Mouse (Mus musculus) CH12F3 (cell line): ENCODE measurements around the gene Pitpna.

Source experiments
- in situ Hi-C: fragments of 300-500 bp; cut with MboI; formaldehyde crosslinking; loops from 2 replicates; pipeline ENCODE4 v1.14.3; 2020; ENCODE audit warnings: low sequenced_read_pairs

Pitpna gene

DNA sequence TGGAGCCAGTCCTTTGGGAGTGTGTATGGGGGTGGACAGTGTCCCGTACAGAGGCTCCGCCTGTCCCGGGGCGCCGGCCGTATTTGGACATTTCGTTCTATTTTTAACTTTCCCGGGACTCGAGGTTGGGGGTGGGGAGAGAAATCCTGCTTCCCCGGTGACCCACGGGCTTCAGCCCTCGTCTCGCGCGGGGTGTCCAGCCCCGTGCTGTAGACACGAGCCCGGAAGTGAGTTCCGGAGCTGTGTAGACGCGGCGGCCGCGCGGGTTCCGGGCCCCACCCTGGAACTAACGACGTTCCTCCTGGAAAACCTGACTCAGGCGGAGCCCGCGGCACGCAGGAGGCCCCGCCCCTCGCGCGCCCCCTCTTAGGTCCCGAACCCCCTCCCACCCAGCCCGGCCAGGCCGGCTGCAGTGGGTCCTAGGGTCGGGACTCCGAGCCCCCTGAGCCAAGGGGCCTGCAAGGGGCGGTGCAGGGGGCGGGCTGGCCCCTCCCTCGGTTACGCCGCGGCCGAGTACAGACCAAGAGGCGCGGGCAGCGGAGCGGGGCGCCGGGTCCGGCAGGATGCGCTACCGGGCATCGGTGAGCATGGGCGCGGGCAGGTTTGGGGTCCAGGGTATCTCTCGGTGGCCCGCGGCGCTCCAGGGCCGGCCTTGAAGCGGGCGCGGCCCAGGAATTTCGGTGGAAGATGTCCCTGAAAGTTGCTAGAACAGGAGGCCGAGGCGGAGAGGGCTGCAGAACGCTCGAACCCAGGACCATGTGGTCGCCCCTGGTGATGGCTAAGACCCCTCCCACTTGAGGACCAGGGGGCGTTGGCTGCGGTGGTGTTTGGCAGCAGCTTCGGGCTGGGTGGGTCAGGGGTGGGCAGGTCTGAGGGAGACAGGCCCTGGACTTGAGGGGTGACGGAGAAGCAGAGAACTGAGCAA, 68.0 kb downstream of the Pitpna start:
- in situ Hi-C loops = no loop called here

DNA sequence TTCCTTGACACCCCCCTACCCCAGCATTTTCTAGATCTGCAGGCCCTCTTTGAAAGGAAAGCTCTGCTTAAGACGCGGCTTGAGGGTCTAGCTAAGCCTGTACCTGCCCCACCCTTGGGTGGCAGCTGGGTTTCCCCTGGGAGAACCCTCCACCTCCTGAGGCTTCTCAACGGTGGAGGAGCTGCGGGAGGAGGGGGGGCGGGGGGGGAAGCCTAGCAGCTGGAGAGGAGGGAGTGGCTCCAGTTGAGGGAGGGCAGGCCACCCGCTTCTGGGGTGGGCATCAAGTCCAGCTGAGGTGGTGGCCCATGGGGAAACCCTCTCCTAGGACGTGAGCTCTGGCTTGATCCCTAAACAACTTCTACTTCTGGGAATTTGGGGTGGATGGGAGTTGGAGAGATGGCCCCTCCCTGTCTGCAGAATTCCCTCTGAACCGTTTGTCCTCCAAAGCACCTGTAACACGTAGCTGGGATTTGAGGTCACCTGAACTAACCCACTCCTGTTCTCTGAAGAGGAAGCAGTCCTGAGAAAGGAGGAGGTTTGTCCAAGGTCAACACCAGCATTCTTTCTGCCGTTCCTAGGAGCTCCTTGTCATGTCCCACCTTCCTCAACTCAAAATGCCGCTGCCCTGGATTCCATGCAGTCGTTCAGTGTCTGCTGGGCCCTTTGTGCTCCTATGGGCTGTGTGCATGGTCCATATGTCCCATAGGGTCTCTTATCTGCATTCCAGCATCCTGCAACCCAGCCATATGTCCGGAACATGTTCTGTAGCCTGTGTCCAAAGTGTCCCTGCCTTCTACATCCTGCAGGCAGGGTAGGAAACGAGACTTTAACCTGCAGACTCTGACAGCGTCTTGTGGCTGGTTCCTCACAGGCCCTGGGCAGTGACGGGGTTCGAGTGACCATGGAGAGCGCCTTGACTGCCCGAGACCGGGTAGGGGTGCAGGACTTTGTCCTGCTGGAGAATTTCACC, 69.0 kb downstream of the Pitpna start:
- in situ Hi-C loops = no loop called here

DNA sequence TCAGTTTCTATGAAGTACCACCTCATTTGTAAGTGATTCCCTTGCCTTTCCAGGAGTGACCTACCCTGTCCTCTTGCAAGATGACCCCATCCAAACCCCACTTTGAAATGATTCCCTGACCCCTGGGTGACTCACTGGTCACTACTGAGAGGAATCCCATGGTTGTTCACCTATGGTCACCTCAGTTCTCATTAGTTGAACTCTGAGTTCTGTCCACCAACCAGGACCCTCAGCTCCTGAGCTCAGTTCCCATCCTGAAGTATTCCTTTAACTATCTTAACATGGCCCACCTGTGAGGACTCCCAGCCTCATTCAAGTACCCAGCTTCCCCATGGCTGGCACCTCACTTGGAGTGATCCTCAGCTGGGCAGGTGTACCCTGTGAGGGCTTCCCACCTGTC, 69.9 kb downstream of the Pitpna start:
- in situ Hi-C loops = no loop called here

DNA sequence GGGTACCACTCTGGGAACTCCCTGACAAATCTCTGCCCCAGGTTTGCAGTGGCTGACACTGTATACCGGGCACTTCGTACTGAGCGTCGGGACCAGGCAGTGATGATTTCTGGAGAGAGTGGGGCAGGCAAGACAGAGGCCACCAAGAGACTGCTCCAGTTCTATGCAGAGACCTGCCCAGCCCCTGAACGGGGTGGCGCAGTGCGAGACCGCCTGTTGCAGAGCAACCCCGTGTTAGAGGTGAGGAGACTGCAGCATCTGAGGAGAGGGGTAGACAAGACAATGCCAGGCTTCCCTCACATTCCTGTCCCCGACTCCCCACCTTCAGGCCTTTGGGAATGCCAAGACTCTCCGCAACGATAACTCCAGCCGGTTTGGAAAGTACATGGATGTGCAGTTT, 70.4 kb downstream of the Pitpna start:
- in situ Hi-C loops = no loop called here

DNA sequence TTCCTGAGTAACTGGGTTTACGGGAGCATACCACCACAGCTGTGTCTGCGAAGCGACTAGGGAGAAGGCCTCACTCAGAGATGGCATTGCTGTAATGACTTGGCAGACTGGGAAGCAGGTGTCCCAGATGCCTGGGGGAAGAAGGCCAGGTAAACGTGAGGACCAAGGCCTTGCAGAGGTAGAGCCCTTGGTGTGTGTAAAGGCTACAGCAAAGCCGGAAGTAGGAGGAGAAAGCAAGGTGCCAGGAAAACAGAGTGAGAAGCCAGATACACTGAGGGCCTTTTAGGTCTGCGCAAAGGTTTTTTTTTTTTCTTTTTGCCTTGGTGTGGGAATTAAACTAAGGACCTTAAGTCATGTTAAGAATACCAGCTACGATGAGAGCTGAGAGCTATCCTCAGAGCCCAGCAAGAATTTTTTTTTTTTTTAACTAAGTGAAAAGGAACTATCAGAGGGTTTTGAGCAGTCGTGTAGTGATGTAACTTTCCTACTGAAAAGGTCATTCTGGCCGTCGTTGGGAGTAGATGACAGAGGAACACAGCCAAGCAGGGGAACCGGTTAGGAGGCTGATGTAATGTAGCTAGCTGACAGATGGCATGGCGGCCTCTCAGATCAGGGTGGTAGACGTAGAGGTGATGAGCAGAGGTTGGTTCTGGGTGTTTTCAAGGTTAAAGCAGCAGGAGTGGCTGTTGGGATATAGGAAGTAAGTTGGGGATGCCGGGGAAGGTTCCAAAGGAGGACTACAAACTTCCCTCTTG, 71.3 kb downstream of the Pitpna start:
- in situ Hi-C loops = no loop called here

DNA sequence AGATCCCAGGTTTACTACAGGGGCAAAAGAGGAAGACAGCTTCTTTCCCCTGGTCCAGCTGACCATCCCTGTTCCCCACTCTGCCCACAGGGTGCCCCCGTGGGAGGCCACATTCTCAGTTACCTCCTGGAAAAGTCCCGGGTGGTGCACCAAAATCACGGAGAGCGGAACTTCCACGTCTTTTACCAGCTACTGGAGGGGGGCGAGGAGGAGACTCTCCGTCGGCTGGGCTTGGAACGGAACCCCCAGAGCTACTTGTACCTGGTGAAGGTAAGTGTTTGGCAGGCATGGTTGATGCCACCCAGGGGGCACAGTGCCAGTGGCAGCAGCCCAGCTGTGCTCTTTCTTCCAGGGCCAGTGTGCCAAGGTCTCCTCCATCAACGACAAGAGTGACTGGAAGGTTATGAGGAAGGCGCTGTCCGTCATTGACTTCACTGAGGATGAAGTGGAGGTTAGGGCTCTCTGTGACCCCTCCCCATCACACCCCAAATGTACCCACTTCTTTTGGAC, 72.2 kb downstream of the Pitpna start:
- in situ Hi-C loops = no loop called here

DNA sequence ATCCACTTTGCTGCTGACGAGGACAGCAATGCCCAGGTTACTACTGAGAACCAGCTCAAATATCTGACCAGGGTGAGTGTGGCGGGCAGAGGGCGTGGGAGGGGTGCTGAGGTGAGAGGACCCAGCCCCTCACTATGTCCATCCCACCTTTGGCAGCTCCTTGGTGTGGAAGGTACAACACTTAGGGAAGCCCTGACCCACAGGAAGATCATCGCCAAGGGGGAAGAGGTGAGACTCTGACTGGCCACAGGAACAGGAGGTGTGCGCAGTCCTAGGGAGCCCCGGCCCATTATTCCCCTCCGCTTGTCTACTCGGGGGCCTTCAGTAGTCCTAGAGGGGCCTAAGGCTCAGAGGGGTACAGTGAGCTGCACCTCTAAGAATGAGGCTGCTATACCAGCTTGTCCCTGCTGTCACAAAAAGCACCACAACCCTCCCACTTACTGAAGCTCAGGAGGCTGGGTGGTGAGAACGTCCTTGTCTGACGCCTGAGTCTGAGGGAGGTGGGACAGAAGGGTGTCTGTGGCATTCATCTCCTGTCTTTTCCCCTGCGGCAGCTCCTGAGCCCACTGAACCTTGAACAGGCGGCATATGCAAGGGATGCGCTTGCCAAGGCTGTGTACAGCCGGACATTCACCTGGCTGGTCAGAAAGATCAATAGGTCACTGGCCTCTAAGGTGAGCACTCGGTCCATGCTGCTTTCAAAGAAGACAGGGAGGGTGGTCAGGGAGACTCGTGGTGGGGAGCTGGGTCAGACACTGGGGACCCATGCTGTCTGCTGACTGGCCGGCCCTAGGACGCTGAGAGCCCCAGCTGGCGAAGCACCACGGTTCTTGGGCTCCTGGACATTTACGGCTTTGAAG, 73.3 kb downstream of the Pitpna start:
- in situ Hi-C loops = no loop called here

DNA sequence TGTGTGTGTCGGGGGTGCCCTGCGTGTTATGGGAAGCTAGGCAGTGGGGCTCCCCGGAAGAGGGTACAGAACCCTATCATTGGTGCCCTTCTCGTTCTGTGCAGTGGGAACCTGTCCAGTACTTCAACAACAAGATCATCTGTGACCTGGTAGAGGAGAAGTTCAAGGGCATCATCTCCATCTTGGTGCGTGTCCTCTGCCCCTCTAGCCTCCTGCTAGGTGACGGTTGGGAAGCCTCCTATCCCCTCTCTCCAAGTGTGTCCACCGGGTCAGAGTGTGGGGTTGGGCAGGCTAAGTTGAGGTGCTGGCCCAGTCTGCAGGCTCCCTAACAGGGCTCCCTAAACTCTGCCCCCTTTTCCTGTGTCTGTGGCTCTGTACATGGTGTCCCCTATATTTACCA, 74.2 kb downstream of the Pitpna start:
- in situ Hi-C loops = no loop called here

DNA sequence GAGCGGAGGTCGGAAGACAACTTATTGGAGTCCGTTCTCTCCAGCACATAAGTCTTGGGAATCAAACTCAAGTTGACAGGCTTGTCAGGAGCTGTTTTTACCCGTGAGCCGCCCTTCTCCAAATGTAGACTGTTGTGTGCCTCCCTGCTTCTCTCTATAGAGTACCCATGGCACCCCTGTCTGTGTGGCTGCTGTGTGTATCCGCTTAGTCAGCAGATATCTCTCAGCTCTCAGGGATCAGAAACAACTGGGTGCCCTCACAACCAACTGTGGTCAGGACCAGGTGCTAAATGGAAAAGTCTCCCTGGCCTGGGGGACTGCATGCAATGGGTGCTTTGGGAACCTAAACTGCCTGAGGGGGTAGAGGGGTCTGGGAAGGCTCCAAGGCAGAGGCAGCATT, 78.4 kb downstream of the Pitpna start:
- in situ Hi-C loops = no loop called here

DNA sequence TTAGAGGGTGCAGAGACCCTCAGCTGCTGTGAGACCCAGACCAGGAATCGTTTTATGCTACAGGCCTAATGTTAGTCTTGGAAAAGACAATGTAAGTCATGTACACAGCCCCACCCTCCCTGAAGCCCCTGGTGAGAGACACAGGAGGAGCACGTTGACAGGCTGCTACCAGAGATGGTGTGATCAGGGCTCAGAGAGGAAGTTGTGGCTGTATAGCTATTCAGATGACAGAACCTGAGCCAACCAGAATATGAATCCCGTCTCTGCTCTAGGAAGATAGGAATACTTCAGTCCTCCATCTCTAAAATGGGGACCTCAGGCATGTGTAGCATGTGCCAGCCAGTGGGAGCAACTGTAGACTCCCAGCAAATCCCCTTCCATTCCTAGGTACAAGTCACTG, 80.7 kb downstream of the Pitpna start:
- in situ Hi-C loops = no loop called here

DNA sequence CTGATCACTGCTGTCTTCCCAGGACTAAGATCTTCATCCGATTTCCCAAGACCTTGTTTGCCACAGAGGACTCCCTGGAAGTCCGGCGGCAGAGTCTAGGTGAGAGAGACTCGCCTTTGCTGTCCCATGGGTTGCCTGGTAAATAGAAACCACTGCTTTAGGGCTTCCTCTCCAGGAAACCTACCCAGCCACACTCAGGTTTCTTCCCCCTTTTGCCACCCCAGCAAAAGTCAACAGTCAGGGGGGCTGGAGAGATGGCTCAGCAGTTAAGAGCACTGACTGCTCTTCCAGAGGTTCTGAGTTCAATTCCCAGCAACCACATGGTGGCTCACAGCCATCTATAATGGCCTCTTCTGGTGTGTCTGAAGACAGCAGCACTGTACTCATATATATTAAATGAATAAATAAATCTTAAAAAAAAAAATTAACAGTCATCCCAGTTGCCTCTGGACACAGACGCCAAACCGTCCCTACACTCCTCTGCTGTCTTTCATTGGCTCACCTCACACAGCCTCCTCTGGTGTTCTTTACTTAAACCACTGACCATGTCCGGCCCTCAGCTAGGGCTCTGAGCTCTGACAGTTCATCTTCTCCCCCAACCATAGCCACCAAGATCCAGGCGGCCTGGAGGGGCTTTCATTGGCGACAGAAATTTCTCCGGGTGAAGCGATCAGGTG, 81.4 kb downstream of the Pitpna start:
- in situ Hi-C loops = no loop called here

DNA sequence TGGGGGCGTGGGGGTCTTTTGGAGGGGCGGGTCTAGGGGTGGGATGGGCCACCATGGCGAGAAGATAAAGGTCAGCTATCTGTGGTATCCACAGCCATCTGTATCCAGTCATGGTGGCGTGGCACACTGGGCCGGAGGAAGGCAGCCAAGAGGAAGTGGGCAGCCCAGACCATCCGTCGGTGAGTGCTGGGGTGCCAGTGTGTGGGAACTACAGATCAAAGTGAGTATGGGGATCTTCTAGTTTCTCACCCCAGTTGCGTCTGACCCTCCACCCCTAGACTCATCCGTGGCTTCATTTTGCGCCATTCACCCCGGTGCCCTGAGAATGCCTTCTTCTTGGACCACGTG, 81.9 kb downstream of the Pitpna start:
- in situ Hi-C loops = no loop called here

DNA sequence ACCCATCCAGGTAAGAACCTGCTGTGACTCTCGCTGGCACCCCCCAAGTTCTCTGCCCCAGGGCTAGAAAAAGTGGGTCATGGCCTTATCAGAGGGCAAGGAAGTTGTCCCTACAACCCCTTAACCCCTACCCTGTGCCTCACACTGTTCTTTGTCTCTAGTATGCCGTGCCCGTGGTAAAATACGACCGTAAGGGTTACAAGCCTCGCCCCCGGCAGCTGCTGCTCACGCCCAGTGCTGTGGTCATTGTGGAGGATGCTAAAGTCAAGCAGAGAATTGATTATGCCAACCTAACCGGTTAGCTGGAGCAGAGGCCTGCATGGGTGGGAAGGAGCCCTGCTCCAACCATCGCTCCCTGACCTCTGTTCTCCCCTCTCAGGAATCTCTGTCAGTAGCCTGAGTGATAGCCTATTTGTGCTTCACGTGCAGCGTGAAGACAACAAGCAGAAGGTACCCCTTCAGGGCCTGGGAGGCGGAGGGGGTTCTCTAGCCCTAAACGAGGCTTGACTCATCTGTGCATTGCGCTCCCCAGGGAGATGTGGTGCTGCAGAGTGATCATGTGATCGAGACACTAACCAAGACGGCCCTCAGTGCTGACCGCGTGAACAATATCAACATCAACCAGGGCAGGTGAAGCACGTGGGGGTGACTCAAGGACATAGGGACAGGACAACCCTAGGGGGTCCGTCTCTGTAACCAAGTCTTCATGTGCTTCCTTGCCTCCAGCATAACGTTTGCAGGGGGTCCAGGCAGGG, 83.7 kb downstream of the Pitpna start:
- in situ Hi-C loops = no loop called here

DNA sequence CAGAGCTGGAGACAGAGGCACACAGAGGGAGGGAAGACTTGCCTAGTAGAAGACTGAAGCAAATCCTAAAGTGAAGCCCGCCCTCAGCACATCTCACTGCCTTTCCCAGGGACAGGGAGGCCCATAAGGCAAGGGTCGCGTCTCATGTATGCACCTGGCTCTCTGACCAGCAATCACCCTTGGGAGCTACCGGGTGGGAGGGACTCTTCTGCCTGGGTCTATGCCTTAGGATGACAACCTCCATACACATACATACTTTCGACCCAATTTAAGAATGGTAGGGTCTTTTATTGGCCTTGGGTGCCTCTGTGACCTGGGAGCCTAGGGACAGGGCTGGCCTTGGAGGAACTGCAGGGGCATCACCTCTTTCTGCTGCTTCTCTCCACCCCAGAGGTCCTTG, 85.5 kb downstream of the Pitpna start:
- in situ Hi-C loops = no loop called here

DNA sequence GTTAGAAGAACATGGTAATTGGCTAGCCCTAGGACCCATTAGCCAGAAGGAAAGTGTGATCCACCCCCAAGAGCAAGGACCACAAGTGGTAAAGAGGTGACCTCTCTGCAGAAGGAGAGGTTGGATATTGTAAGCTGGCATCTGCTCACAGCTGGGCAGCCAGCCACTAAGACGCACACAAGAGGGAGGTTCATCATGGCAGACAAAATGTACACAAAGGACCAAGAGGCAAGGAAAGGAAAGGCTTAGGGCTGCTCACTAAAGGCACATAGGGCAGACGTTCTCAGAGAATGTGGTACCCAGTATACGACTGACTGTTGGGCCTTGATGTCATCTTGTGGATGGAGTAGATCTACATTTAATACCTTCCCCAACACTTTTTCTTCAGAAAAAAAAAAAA, 87.0 kb downstream of the Pitpna start:
- in situ Hi-C loops = no loop called here

DNA sequence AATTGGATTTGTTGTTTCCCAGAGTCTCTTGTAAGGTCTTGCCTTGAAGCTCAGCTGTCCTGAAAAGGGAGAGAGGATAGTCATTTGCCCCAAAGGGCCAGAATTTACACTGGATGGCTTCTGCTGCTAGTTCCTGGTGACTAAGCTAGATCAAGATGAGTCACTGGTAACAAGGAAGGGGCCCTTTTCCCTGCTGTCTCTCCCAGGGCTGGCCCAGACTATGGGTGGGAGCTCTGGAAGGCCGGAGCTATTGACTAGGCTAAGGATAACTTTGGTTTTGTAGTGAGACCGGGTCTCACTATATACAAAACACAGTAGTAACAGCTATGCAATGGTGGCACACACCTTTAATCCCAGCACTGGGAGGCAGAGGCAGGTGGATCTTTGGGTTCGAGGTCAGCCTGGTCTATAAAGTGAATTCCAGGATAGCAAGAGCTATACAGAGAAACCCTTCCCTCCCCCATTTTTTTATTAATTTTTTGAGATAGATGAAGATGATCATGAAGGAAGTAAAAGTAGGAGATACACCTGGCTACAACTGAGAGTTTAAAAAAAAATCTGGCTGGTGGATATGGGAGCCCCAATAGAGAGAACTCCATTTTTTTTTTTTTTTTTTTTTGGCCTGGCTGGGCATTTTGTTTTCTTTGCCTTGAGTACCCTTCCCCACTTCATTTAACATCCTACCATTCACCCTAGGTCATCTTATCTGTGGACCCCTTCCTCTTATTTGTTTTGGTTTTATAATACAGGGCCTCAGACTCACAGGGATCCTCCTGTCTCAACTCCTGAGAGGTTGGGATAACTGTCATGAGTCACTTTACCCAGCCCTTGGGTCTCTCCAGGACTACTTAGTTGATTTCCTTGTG, 90.2 kb downstream of the Pitpna start:
- in situ Hi-C loops = no loop called here
